Mouse (Mus musculus): ENCODE results near the gene Olfr490. TPM values are rescaled to one million over a fixed set of nuclear protein-coding genes. Genes with fewer than 3 reads are reported as not detected.

Gene Olfr490
- polyA plus RNA-seq (2015; fragmentation: Nextera tagmentation; extraction: Ambion mirVana): not detected in 2 replicates

DNA sequence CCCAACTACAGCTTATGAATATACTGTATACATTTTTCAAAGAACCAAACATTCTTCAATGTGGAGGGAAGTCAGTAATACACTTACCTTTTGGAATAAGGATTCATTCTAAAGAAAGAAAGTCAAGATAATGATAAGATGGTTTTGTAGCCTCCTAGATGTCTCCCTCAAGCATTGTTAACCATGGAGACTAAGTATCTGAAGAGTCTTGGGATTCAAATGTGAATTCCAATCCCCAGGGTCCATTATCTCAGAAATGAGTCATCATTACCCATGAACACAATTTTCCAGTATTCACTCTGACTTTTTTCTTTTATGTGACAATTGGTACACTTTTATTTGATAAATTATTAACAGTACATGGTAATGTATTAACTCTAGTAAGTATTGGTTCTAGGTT, at the start of gene Olfr490:
TSS of gene Olfr490 (minus strand) at position 101 of the 400 bp plus-strand sequence.
- H3K27ac ChIP-seq (ENCODE audit: low read depth, low read length): no peak within 1 kb of the TSS
- H3K9me3 ChIP-seq (ENCODE audit: control insufficient read depth): no peaks in the 10 kb centered on the region
- no peak for TF ChIP-seq CTCF (IDR thresholded peaks at IDR 0.05; ENCODE audit: low read depth)
- H3K36me3 ChIP-seq (ENCODE audit: control insufficient read depth, insufficient read depth): no peaks in the 10 kb centered on the region
- no peak within 1 kb of the TSS for H3K4me2 ChIP-seq (replicated peaks; ENCODE audit: low read depth)
- H3K4me1 ChIP-seq (replicated peaks; ENCODE audit: control insufficient read depth, insufficient read depth, low read length): no peaks in the 10 kb centered on the region
- H3K4me3 ChIP-seq (ENCODE audit: low read depth, low read length): no peak within 1 kb of the TSS
- H3K27me3 ChIP-seq (replicated peaks; ENCODE audit: control insufficient read depth, insufficient read depth, low read length): no peaks in the 10 kb centered on the region
- ATAC-seq: no peak
- H3K9ac ChIP-seq (ENCODE audit: low read depth, low read length): no peak within 1 kb of the TSS

DNA sequence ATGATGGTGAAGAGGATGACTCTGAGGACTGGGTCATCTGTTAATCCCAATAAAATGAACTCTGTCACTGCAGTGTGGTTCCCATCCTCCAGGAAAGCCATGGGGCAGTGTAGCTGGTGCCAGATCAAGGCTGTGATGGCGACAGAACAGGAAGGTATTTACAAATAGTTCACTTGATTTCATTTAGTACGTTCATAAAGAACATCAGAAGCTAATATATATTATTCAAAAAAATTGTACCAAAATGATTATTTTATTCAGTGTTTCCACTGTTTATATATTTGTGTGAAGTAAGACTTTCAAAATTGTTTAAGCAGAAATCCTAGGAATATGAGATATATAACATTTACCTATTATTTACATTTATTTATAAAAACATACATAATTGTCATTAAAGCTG, 34.8 kb upstream of the Olfr490 start, which contains the start of gene Olfr492:
TSS of gene Olfr492 (minus strand) at position 101 of the 400 bp plus-strand sequence.
- Histone ChIP-seq H3K4me2 (replicated peaks; ENCODE audit: low read depth) (no peak within 1 kb of the TSS), H3K27me3 (replicated peaks; ENCODE audit: control insufficient read depth, insufficient read depth, low read length) (no peaks in the 10 kb centered on the region), H3K4me1 (replicated peaks; ENCODE audit: control insufficient read depth, insufficient read depth, low read length) (no peaks in the 10 kb centered on the region), H3K36me3 (ENCODE audit: control insufficient read depth, insufficient read depth) (no peaks in the 10 kb centered on the region), H3K9ac (ENCODE audit: low read depth, low read length) (no peak within 1 kb of the TSS), H3K4me3 (ENCODE audit: low read depth, low read length) (no peak within 1 kb of the TSS), H3K9me3 (ENCODE audit: control insufficient read depth) (no peaks in the 10 kb centered on the region), H3K27ac (ENCODE audit: low read depth, low read length) (no peak within 1 kb of the TSS)
- TF ChIP-seq CTCF (IDR thresholded peaks at IDR 0.05; ENCODE audit: low read depth): no peak
- no peak for ATAC-seq
- WGBS: 76% methylated on average over 2 of the region's 2 CpGs

DNA sequence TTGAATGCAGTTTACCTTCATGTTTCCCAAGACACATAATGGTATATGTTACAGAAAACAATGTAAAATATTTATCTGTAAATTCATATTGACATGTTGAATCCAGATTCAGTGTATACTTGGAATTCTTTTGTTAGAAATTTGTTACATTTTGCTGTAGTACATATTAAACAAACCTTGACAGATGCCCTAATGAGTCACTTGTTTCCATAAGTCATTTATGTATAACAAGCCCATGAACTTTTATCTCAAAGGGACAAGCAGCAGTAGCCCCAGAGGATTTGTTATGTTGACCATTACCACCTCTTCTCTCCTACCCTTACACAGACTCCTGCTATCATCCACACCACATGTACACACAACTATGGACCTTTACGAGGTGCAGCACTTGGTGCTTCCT, 24.4 kb upstream of the Olfr490 start, which contains the start of gene Olfr491:
TSS of gene Olfr491 (plus strand) at position 301 of the 400 bp plus-strand sequence.
- H3K4me3 ChIP-seq (ENCODE audit: low read depth, low read length): no peak within 1 kb of the TSS
- H3K27ac ChIP-seq (ENCODE audit: low read depth, low read length): no peak within 1 kb of the TSS
- no peak within 1 kb of the TSS for H3K9ac ChIP-seq (ENCODE audit: low read depth, low read length)
- H3K4me2 ChIP-seq (replicated peaks; ENCODE audit: low read depth): no peak within 1 kb of the TSS
- H3K4me1 ChIP-seq (replicated peaks; ENCODE audit: control insufficient read depth, insufficient read depth, low read length): no peaks in the 10 kb centered on the region
- no peak for TF ChIP-seq CTCF (IDR thresholded peaks at IDR 0.05; ENCODE audit: low read depth)
- ATAC-seq: no peak
- 65% methylated on average over 1 of the region's 1 CpGs for WGBS
- no peaks in the 10 kb centered on the region for H3K36me3 ChIP-seq (ENCODE audit: control insufficient read depth, insufficient read depth)
- H3K27me3 ChIP-seq (replicated peaks; ENCODE audit: control insufficient read depth, insufficient read depth, low read length): no peaks in the 10 kb centered on the region
- H3K9me3 ChIP-seq (ENCODE audit: control insufficient read depth): no peaks in the 10 kb centered on the region

DNA sequence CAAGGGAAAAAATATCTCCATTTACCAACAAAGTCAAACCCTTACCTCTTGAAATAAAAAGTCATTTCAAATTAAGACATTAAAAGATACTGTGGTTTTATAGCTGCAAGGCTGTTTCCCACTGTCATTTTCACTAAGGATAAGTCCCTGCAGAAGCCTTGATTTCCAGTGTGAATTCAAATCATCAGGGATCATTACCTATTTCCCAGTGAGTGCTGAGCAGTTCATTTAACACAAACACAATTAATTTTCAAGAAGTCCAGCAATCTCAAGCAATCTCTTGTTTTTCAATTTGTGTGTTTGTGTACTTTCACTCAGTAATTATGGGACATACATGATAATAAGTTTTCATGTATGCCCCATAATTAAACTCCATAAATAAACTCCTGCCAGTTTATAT, 30.5 kb downstream of the Olfr490 start, which contains the start of gene Olfr488:
TSS of gene Olfr488 (minus strand) at position 101 of the 400 bp plus-strand sequence.
- Histone ChIP-seq H3K4me2 (replicated peaks; ENCODE audit: low read depth) (no peak within 1 kb of the TSS), H3K9ac (ENCODE audit: low read depth, low read length) (no peak within 1 kb of the TSS), H3K27ac (ENCODE audit: low read depth, low read length) (no peak within 1 kb of the TSS), H3K27me3 (replicated peaks; ENCODE audit: control insufficient read depth, insufficient read depth, low read length) (no peaks in the 10 kb centered on the region), H3K4me3 (ENCODE audit: low read depth, low read length) (no peak within 1 kb of the TSS), H3K9me3 (ENCODE audit: control insufficient read depth) (no peaks in the 10 kb centered on the region), H3K4me1 (replicated peaks; ENCODE audit: control insufficient read depth, insufficient read depth, low read length) (no peaks in the 10 kb centered on the region), H3K36me3 (ENCODE audit: control insufficient read depth, insufficient read depth) (no peaks in the 10 kb centered on the region)
- ATAC-seq: no peak
- TF ChIP-seq CTCF (IDR thresholded peaks at IDR 0.05; ENCODE audit: low read depth): no peak

Other genes with a start within 250 kb of the Olfr490 start
- gene Olfr479, start 238.2 kb downstream of the Olfr490 start, polyA plus RNA-seq (2015; fragmentation: Nextera tagmentation; extraction: Ambion mirVana): not detected in 2 replicates
- not detected in 2 replicates for gene Olfr480, start 221.6 kb downstream of the Olfr490 start, polyA plus RNA-seq (2015; fragmentation: Nextera tagmentation; extraction: Ambion mirVana)
- not detected in 2 replicates for gene Olfr481, start 209.1 kb downstream of the Olfr490 start, polyA plus RNA-seq (2015; fragmentation: Nextera tagmentation; extraction: Ambion mirVana)
- 0.08 and 0.10 TPM in 2 replicates for gene Olfr482, start 191.3 kb downstream of the Olfr490 start, polyA plus RNA-seq (2015; fragmentation: Nextera tagmentation; extraction: Ambion mirVana)
- not detected in 2 replicates for gene Olfr483, start 188.1 kb downstream of the Olfr490 start, polyA plus RNA-seq (2015; fragmentation: Nextera tagmentation; extraction: Ambion mirVana)
- gene Olfr484, start 161.5 kb downstream of the Olfr490 start, polyA plus RNA-seq (2015; fragmentation: Nextera tagmentation; extraction: Ambion mirVana): not detected in 2 replicates
- gene Olfr485, start 129.1 kb downstream of the Olfr490 start, polyA plus RNA-seq (2015; fragmentation: Nextera tagmentation; extraction: Ambion mirVana): not detected in 2 replicates
- gene Olfr486, start 116.2 kb downstream of the Olfr490 start, polyA plus RNA-seq (2015; fragmentation: Nextera tagmentation; extraction: Ambion mirVana): not detected in 2 replicates
- gene Olfr487, start 74.3 kb downstream of the Olfr490 start, polyA plus RNA-seq (2015; fragmentation: Nextera tagmentation; extraction: Ambion mirVana): not detected in 2 replicates
- gene Olfr488, start 30.6 kb downstream of the Olfr490 start, polyA plus RNA-seq (2015; fragmentation: Nextera tagmentation; extraction: Ambion mirVana): not detected in 2 replicates
- gene Olfr491, start 24.5 kb upstream of the Olfr490 start, polyA plus RNA-seq (2015; fragmentation: Nextera tagmentation; extraction: Ambion mirVana): not detected in 2 replicates
- not detected in 2 replicates for gene Olfr492, start 34.7 kb upstream of the Olfr490 start, polyA plus RNA-seq (2015; fragmentation: Nextera tagmentation; extraction: Ambion mirVana)
- not detected in 2 replicates for gene Olfr493, start 58.0 kb upstream of the Olfr490 start, polyA plus RNA-seq (2015; fragmentation: Nextera tagmentation; extraction: Ambion mirVana)
- gene Olfr494, start 76.4 kb upstream of the Olfr490 start, polyA plus RNA-seq (2015; fragmentation: Nextera tagmentation; extraction: Ambion mirVana): not detected in 2 replicates
- gene Olfr495, start 104.2 kb upstream of the Olfr490 start, polyA plus RNA-seq (2015; fragmentation: Nextera tagmentation; extraction: Ambion mirVana): not detected in 2 replicates
- not detected in 2 replicates for gene Olfr497, start 131.5 kb upstream of the Olfr490 start, polyA plus RNA-seq (2015; fragmentation: Nextera tagmentation; extraction: Ambion mirVana)
- gene Olfr498, start 176.4 kb upstream of the Olfr490 start, polyA plus RNA-seq (2015; fragmentation: Nextera tagmentation; extraction: Ambion mirVana): not detected in 2 replicates
- not detected in 2 replicates for gene Olfr502, start 236.1 kb upstream of the Olfr490 start, polyA plus RNA-seq (2015; fragmentation: Nextera tagmentation; extraction: Ambion mirVana)

Measured in intestine, postnatal 0 days (tissue).